Mouse (Mus musculus) frontal cortex, adult 2 months (tissue): ENCODE measurements at regions not wholly inside any gene's neighbourhood (a gene's known extent, or its start where the extent isn't known, plus 50 kb on each side); places are given as distances from the start of the nearest gene placed in this dataset.
A peak's percentile ranks its signal among the peaks of the same experiment; 100 is the strongest.

Source experiments
- DNase-seq, 2 experiments: peaks; one replicate each; pipeline ENCODE4 v3.0.0; 2022; ENCODE audit warnings: low spot score in 1 of 2; ENCODE audit errors: extremely low spot score in 1 of 2

DNA sequence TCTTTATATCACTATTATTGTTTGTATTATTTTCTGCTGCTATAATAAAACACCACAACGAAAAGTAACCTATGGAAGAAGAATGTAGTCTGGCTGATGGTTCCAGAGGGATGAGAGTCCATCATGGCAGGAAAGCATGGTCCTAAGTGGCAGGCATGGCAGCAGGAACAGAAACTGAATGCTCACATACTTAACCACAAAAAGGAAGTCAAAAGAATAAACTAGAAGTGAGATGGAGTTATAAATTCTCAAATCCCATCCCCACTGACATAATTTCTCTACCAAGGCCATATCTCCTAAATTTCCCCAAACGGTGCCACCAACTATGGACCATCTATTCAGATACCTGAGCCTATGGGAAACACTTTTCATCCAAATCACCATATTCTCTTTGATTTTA is 408.7 kb upstream of the Cnksr2 start:
- DNase-seq, result no peak

DNA sequence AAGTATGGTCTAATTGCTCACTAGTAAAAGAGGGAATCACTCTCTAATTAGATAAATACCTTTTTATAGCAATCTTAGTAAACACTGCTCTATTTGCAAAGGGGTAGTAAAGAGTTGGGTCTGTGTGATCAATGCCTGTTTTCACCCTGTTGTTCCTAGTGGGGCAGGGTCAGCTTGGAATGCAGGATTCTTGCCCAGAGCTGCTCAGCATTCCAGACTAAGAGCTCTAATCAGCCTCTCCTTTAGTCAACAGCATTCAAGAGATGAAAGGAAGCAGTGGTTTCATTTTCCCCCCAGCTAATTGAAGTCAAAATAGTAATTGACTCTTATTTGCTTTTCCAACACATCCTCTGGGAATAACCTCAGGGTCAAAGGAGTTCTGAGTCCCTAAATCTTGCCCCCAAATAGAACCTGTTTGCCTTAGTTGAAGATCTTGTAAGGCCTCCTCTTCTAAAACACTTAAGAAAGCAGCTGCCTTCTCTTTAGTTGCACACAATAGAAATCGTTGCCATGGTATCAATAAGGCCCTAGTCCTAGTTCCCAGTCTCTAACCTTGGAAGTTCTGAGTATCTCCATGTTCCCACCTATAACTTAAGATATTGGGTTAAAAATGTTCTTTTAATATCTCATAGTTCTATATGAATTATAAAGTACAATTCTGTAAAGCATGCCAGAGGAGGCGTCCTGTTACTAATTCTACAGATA is 380.6 kb upstream of the Cnksr2 start:
- DNase-seq, result no peak

DNA sequence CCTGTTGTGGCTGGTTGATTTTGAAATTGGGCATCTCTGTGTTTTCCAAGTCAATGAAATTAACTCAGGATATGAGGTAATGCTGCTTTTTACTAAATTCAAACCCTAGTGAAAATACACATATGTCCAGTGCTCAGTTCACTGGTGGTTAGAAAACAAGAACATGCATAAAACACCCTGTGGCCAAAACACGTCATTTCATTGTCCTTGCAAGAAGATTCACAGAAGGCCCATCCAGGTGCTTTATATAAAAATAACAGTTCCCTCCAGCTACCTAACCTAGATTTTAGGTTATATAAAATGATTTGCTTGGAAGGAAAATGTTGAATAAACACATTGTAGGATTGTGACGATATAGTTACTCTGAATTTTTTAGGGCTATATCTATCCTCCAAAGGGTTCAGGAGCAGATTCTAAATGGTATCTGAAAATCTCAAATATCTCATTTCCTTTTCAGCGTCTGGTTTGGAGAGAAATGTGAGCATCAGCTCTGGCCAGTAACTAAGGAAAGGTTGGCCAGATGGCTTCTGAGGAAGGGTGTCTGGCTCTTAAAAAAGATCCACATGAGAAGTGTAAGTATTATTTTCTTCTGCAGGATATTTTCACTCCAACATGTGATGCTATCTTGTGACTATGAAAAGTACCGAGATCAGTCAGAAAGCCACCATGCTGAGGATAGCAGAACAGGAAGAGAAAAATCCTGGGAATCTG is 351.2 kb upstream of the Cnksr2 start:
- DNase-seq, result peak; percentile 8 to 29

DNA sequence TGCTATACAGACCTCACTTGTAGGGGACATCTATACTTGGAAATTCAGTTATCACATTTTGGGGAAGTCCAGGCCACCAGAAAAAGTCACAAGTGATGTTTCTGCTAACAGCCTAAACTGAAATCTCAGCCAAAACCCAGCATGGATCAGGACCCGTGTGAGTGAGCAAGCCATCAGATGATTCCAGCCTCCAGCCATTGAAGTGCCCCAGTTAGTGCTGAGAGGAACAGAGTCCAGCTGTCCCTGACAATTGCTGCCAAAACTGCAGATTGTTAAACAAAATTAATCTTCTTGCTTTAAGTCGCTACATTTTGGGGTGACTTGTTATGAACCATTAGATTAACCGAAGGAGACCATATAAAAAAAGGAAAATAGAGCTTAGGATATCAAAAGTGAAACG is 332.7 kb upstream of the Cnksr2 start:
- DNase-seq, result no peak

DNA sequence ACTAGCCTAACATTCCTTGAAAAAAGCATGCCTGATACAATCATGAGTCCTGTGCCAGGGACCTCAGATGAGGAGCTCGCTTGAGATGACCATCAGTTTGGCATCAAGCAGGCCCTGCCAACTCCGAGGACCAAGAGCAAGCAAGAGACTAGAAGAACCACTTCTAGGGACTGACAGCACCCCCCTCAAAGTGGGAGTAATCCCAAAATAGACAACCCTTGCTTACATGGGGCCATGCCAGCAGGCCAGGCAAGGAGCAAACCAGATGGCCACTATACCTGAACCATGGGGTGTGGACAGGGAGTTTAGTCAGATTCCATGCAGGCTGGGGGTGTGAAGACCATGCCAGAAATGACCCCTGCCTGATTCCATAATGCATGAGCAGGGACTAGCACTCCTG is 330.1 kb upstream of the Cnksr2 start:
- no peak for DNase-seq
